Mouse (Mus musculus) heart, embryonic 10.5 days (tissue): ENCODE measurements around the gene Trex1. TPM values are rescaled to one million over a fixed set of nuclear protein-coding genes. Genes with fewer than 3 reads are reported as not detected.

ENCODE experiments used
- DNase-seq: peaks from one replicate; pipeline ENCODE4 v3.0.0-alpha.2; 2017; ENCODE audit warnings: low spot score
- H3K27ac ChIP-seq: fragments of 300-500 bp; sonication (generic); 2 replicates; pipeline ENCODE4 v1.5.1; 2016; ENCODE audit warnings: mild to moderate bottlenecking
- H3K27me3 ChIP-seq: fragments of 300-500 bp; sonication (generic); 2 replicates; pipeline ENCODE4 v1.6.1; 2016; ENCODE audit warnings: mild to moderate bottlenecking; ENCODE audit not compliant: poor library complexity, insufficient read depth, severe bottlenecking
- H3K36me3 ChIP-seq: fragments of 300-500 bp; sonication (generic); 2 replicates; pipeline ENCODE4 v1.6.1; 2016; ENCODE audit warnings: mild to moderate bottlenecking, moderate library complexity
- H3K4me1 ChIP-seq: fragments of 300-500 bp; sonication (generic); 2 replicates; pipeline ENCODE4 v1.6.1; 2016; ENCODE audit warnings: mild to moderate bottlenecking
- H3K4me3 ChIP-seq: fragments of 300-500 bp; sonication (generic); 2 replicates; pipeline ENCODE4 v1.5.1; 2016; ENCODE audit warnings: mild to moderate bottlenecking, moderate library complexity
- H3K9me3 ChIP-seq: fragments of 300-500 bp; sonication (generic); 2 replicates; pipeline ENCODE4 v1.6.1; 2016; ENCODE audit warnings: mild to moderate bottlenecking, moderate library complexity
- WGBS: fragments of 180-500 bp; shearing (Covaris S2); methylation state at CpG from one replicate; pipeline ENCODE4 v1.1.7; 2016; 5-methylcytosine and 5-hydroxymethylcytosine counted together
- polyA plus RNA-seq: library from polyadenylated mRNA; unstranded; fragments of >200 nt; fragmentation: Nextera tagmentation; extraction: Ambion mirVana; gene quantifications from 2 replicates; pipeline ENCODE4 v1.2.1, GENCODE M21; 2016

The Trex1 gene
- 8.2 and 8.9 TPM in 2 replicates for polyA plus RNA-seq

- DNase-seq, result peak; percentile 93
- H3K27me3 ChIP-seq, result no peaks in the 10 kb centered on the region
- H3K9me3 ChIP-seq, result no peaks in the 10 kb centered on the region
- H3K4me1 ChIP-seq, result peaks cover 33% of the 10 kb centered on the region
- H3K4me3 ChIP-seq, result peak within 1 kb of the TSS; percentile 52
- WGBS, result 14% methylated on average over 15 of the region's 15 CpGs
- peak within 1 kb of the TSS; percentile 90 for H3K27ac ChIP-seq
- peaks cover 70% of the 10 kb centered on the region for H3K36me3 ChIP-seq
Observed at GRCm38 (mm10) chr9:109059136-109059903, at the start of gene Trex1. Trex1 (minus strand) TSS chr9:109059734.

GRCm38 (mm10) chr9:109107341-109107740 is 47.8 kb upstream of the Trex1 start:
- no peak for DNase-seq
- H3K4me1 ChIP-seq, result peaks cover 16% of the 10 kb centered on the region
- H3K27ac ChIP-seq, result no peak overlapping the region
- H3K36me3 ChIP-seq, result peaks cover 100% of the 10 kb centered on the region
- no peak overlapping the region for H3K4me3 ChIP-seq
- H3K9me3 ChIP-seq, result no peaks in the 10 kb centered on the region
- 81% methylated on average over 5 of the region's 6 CpGs for WGBS
- H3K27me3 ChIP-seq, result no peaks in the 10 kb centered on the region

GRCm38 (mm10) chr9:109105648-109106047 is 46.1 kb upstream of the Trex1 start:
- DNase-seq, result no peak
- peaks cover 98% of the 10 kb centered on the region for H3K36me3 ChIP-seq
- WGBS, result 93% methylated on average over 12 of the region's 12 CpGs
- peaks cover 21% of the 10 kb centered on the region for H3K4me1 ChIP-seq
- no peaks in the 10 kb centered on the region for H3K27me3 ChIP-seq
- H3K4me3 ChIP-seq, result no peak overlapping the region
- no peaks in the 10 kb centered on the region for H3K9me3 ChIP-seq
- H3K27ac ChIP-seq, result no peak overlapping the region

DNA sequence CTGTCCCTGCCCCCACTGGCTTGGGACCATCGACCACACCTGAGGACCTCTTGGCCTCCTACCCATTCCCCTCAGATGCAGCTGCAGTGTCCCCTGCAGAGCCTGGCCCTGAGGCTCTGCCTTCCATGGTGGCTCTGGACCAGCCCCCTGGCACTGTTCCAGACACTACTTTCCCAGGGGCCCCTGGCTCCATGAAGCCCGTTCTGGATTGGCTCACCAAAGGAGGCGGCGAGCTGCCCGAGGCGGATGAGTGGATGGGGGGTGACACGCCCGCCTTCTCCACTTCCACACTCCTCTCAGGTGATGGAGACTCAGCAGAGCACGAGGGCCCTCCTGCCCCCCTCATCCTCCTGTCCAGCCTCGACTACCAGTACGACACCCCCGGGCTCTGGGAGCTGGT is 45.5 kb upstream of the Trex1 start:
- Histone ChIP-seq H3K4me3 (no peak overlapping the region), H3K27ac (peak overlapping the region; percentile 37; the same call in 1 of the 2 replicates), H3K4me1 (peaks cover 28% of the 10 kb centered on the region), H3K9me3 (no peaks in the 10 kb centered on the region), H3K36me3 (peaks cover 98% of the 10 kb centered on the region), H3K27me3 (no peaks in the 10 kb centered on the region)
- no peak for DNase-seq
- WGBS, result 80% methylated on average over 12 of the region's 12 CpGs

GRCm38 (mm10) chr9:109104083-109104482 is 44.5 kb upstream of the Trex1 start:
- 92% methylated on average over 9 of the region's 9 CpGs for WGBS

GRCm38 (mm10) chr9:109103250-109103649 is 43.7 kb upstream of the Trex1 start:
- WGBS, result 72% methylated on average over 7 of the region's 7 CpGs
- Histone ChIP-seq H3K27ac (no peak overlapping the region; the same call in 1 of the 2 replicates), H3K4me1 (peaks cover 45% of the 10 kb centered on the region), H3K27me3 (no peaks in the 10 kb centered on the region), H3K4me3 (no peak overlapping the region), H3K9me3 (no peaks in the 10 kb centered on the region), H3K36me3 (peaks cover 87% of the 10 kb centered on the region)
- no peak for DNase-seq

More at GRCm38 (mm10) chr9:109104083-109104482, 44.5 kb upstream of the Trex1 start:
- Histone ChIP-seq H3K4me1 (peaks cover 37% of the 10 kb centered on the region), H3K4me3 (no peak overlapping the region), H3K36me3 (peaks cover 95% of the 10 kb centered on the region), H3K9me3 (no peaks in the 10 kb centered on the region), H3K27ac (no peak overlapping the region), H3K27me3 (no peaks in the 10 kb centered on the region)
- no peak for DNase-seq

DNA sequence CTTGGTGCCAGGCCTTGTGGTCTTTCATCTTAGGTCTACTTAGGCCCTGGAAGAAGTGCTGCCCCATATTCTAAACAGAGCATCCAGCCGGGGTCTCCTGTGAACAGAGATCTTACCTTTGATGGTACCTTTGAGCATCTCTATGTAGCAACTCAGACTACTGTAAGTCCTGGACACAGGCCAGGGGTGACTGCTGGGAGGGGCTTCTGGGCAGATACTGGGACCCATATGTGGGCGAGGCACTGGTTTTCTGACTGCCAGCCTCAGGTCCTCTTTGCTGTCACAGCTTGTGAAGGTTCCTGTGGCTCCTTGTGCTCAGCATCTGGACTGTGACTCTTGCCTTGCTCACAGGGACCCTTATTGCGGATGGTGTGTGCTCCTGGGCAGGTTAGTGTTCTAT is 43.0 kb upstream of the Trex1 start:
- no peak for DNase-seq
- Histone ChIP-seq H3K27me3 (no peaks in the 10 kb centered on the region), H3K4me1 (peaks cover 52% of the 10 kb centered on the region), H3K4me3 (no peak overlapping the region), H3K27ac (no peak overlapping the region), H3K9me3 (no peaks in the 10 kb centered on the region), H3K36me3 (peaks cover 79% of the 10 kb centered on the region)
- WGBS, result 89% methylated on average over 3 of the region's 3 CpGs

DNA sequence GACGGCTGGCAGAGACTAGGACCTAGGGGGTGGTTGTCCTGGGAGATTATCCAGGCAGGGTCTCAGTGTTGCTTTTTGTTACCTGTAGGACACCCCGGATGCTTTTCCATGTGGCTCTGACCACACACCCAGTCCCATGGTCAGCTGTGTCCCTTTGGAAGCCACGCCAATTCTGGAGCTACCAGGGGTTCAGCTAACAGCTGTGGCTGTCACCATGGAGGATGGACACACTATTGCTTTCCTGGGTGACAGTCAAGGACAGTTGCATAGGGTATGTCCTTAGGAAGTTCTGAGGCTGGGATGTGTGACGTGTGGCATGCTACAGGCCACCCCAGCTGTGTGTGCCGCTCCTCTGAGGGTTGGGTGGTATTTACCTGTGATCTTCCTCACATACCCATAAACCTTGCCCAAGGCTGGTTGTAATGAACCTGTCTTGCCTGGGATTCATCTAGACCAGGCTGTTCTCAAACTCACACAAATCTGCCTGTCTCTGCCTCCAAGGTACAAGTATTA is 42.5 kb upstream of the Trex1 start:
- DNase-seq, result no peak
- H3K27me3 ChIP-seq, result no peaks in the 10 kb centered on the region
- peaks cover 74% of the 10 kb centered on the region for H3K36me3 ChIP-seq
- H3K4me1 ChIP-seq, result peaks cover 58% of the 10 kb centered on the region
- no peak overlapping the region for H3K27ac ChIP-seq
- H3K4me3 ChIP-seq, result no peak overlapping the region
- H3K9me3 ChIP-seq, result no peaks in the 10 kb centered on the region
- 87% methylated on average over 5 of the region's 5 CpGs for WGBS

DNA sequence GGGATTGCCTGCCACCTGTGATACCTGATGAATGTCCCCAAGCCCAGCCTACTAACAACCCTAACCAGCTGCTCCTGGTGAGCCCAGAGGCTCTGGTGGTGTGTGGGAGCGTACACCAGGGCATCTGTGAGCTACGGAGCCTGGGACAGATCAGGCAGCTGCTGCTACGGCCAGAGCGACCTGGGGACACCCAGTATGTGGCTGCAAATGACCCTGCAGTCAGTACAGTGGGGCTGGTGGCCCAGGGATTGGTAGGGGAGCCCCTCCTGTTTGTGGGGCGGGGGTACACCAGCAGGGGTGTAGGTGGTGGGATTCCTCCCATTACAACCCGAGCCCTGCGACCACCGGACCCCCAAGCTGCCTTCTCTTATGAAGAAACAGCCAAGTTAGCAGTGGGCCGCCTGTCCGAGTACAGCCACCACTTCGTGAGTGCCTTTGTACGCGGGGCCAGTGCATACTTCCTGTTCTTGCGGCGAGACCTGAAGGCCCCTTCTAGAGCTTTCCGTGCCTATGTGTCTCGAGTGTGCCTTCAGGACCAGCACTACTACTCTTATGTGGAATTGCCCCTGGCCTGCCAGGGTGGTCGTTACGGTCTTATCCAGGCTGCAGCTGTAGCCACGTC is 40.9 kb upstream of the Trex1 start:
- no peak overlapping the region for H3K4me3 ChIP-seq
- peak overlapping the region; percentile 99 for H3K27ac ChIP-seq
- H3K36me3 ChIP-seq, result peaks cover 58% of the 10 kb centered on the region
- no peaks in the 10 kb centered on the region for H3K27me3 ChIP-seq
- no peaks in the 10 kb centered on the region for H3K9me3 ChIP-seq
- WGBS, result 92% methylated on average over 20 of the region's 20 CpGs
- DNase-seq, result no peak
- H3K4me1 ChIP-seq, result peaks cover 72% of the 10 kb centered on the region

DNA sequence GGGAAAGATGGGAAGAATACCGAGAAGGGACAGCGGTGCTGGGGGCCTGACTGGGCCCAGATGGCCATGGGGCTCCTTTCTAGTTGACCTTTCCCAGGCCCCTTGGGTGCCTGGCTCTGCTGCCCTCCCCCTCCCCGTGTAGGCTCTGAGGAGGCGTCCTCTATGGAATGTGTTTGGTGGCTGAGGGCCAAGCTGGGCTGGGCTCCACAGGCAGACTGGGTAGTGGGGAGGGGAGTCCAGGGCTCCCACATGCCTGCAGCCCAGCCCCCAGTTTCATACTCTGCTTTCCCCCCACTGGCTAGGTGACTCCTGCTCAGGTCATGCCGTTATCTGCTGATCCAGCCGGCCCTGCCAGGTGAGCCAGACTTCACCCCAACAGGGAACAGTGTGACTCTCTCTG is 39.4 kb upstream of the Trex1 start:
- peaks cover 44% of the 10 kb centered on the region for H3K36me3 ChIP-seq
- no peaks in the 10 kb centered on the region for H3K9me3 ChIP-seq
- DNase-seq, result peak; percentile 88
- peaks cover 76% of the 10 kb centered on the region for H3K4me1 ChIP-seq
- peak overlapping the region; percentile 39 for H3K4me3 ChIP-seq
- 29% methylated on average over 6 of the region's 6 CpGs for WGBS
- H3K27me3 ChIP-seq, result no peaks in the 10 kb centered on the region
- H3K27ac ChIP-seq, result peak overlapping the region; percentile 99

GRCm38 (mm10) chr9:109098366-109098765 is 38.8 kb upstream of the Trex1 start:
- WGBS, result 86% methylated on average over 8 of the region's 8 CpGs
- DNase-seq, result no peak
- Histone ChIP-seq H3K27ac (peak overlapping the region; percentile 99), H3K36me3 (peaks cover 38% of the 10 kb centered on the region), H3K27me3 (no peaks in the 10 kb centered on the region), H3K9me3 (no peaks in the 10 kb centered on the region), H3K4me3 (peak overlapping the region; percentile 86), H3K4me1 (peaks cover 82% of the 10 kb centered on the region)

- Histone ChIP-seq H3K4me1 (peaks cover 83% of the 10 kb centered on the region), H3K27ac (peak overlapping the region; percentile 99), H3K27me3 (no peaks in the 10 kb centered on the region), H3K36me3 (peaks cover 32% of the 10 kb centered on the region), H3K4me3 (peak overlapping the region; percentile 86), H3K9me3 (no peaks in the 10 kb centered on the region)
- DNase-seq, result no peak
- 50% methylated on average over 5 of the region's 5 CpGs for WGBS
Observed at GRCm38 (mm10) chr9:109097831-109098230, 38.3 kb upstream of the Trex1 start.

- H3K4me3 ChIP-seq, result peak overlapping the region; percentile 86
- H3K27me3 ChIP-seq, result no peaks in the 10 kb centered on the region
- 39% methylated on average over 6 of the region's 6 CpGs for WGBS
- H3K27ac ChIP-seq, result peak overlapping the region; percentile 99
- H3K9me3 ChIP-seq, result no peaks in the 10 kb centered on the region
- no peak for DNase-seq
- peaks cover 28% of the 10 kb centered on the region for H3K36me3 ChIP-seq
- peaks cover 85% of the 10 kb centered on the region for H3K4me1 ChIP-seq
Observed at GRCm38 (mm10) chr9:109097291-109097690, 37.8 kb upstream of the Trex1 start.
